Comparison of ENCODE assay signal across 8 mouse cellular contexts in genomic region chr11:120041191-120042123, GRCm38 (mm10). TPM values are rescaled to one million over a fixed set of nuclear protein-coding genes. Genes with fewer than 3 reads are reported as not detected.
DNase-seq lines count a peak whose midpoint lies in the region; ATAC-seq lines count a peak whose summit lies in the region.

No protein-coding gene starts in this region.

- no peak overlapping the region for H3K4me3 ChIP-seq in midbrain, embryonic 12.5 days
- no peak overlapping the region for H3K4me3 ChIP-seq in midbrain, embryonic 14.5 days (replicated peaks; ENCODE audit: low read depth, low read length)
- no peak overlapping the region for H3K4me3 ChIP-seq in heart, embryonic 16.5 days (ENCODE audit: low read length)
- H3K4me3 ChIP-seq in macrophage (ENCODE audit: inconsistent target) = peak overlapping the region; percentile 74

- 0 out of 2 replicates have a peak overlapping the region, but pooled peaks have one; percentile 35 for H3K27ac ChIP-seq in midbrain, embryonic 12.5 days (replicated peaks)
- H3K27ac ChIP-seq in midbrain, embryonic 14.5 days (replicated peaks; ENCODE audit: low read depth, low read length) = no peak overlapping the region
- peak overlapping the region; percentile 61 for H3K27ac ChIP-seq in heart, embryonic 16.5 days (ENCODE audit: low read length)
- peak overlapping the region; percentile 99 for H3K27ac ChIP-seq in macrophage

- H3K36me3 ChIP-seq in midbrain, embryonic 12.5 days = no peaks in the 10 kb centered on the region
- no peaks in the 10 kb centered on the region for H3K36me3 ChIP-seq in midbrain, embryonic 14.5 days (ENCODE audit: control insufficient read depth, insufficient read depth, low read length)
- H3K36me3 ChIP-seq in heart, embryonic 16.5 days (ENCODE audit: control insufficient read depth, insufficient read depth) = no peaks in the 10 kb centered on the region
- H3K36me3 ChIP-seq in macrophage (ENCODE audit: inconsistent target) = no peaks in the 10 kb centered on the region

- 0 out of 2 replicates have a peak overlapping the region, but pooled peaks have one; percentile 1 for H3K9ac ChIP-seq in midbrain, embryonic 12.5 days (replicated peaks)
- H3K9ac ChIP-seq in midbrain, embryonic 14.5 days (replicated peaks; ENCODE audit: low read length) = no peak overlapping the region
- no peak overlapping the region for H3K9ac ChIP-seq in heart, embryonic 16.5 days (ENCODE audit: low read length)

- ATAC-seq in midbrain, embryonic 12.5 days (ENCODE audit: low FRiP score, low read depth) = no peak
- no peak for ATAC-seq in midbrain, embryonic 14.5 days (ENCODE audit: low FRiP score, low TSS enrichment)
- peak; percentile 80 for ATAC-seq in heart, embryonic 16.5 days (replicated peaks; ENCODE audit: extremely low read depth, insufficient read depth, low FRiP score)
- no peak for ATAC-seq in CD4-positive, CD25-positive, alpha-beta regulatory T cell, adult 4 months

- no peak for DNase-seq in midbrain, embryonic 14.5 days
- DNase-seq in cerebellum, postnatal 14 days = peak; percentile 79 to 82
- peak; percentile 88 for DNase-seq in kidney, postnatal 14 days
- no peak for DNase-seq in embryo, embryonic 9.5 days (ENCODE audit: extremely low spot score)

- WGBS in midbrain, embryonic 12.5 days = 76% methylated on average over 13 of the region's 13 CpGs
- 70% methylated on average over 13 of the region's 13 CpGs for WGBS in midbrain, embryonic 14.5 days
- 59% methylated on average over 13 of the region's 13 CpGs for WGBS in heart, embryonic 16.5 days
- WGBS in macrophage (ENCODE audit: missing documents) = 34% methylated on average over 12 of the region's 13 CpGs

- H3K79me2 ChIP-seq in macrophage (ENCODE audit: inconsistent target) = peaks cover 43% of the 10 kb centered on the region

- H3K9me3 ChIP-seq in midbrain, embryonic 12.5 days = no peaks in the 10 kb centered on the region
- no peaks in the 10 kb centered on the region for H3K9me3 ChIP-seq in midbrain, embryonic 14.5 days (ENCODE audit: control insufficient read depth, low read length)
- H3K9me3 ChIP-seq in heart, embryonic 16.5 days (replicated peaks; ENCODE audit: control insufficient read depth, low read length) = no peaks in the 10 kb centered on the region

- H3K4me1 ChIP-seq in midbrain, embryonic 12.5 days = peaks cover 14% of the 10 kb centered on the region
- peaks cover 18% of the 10 kb centered on the region for H3K4me1 ChIP-seq in midbrain, embryonic 14.5 days (ENCODE audit: control insufficient read depth, insufficient read depth, low read length)
- peaks cover 23% of the 10 kb centered on the region for H3K4me1 ChIP-seq in heart, embryonic 16.5 days (ENCODE audit: control insufficient read depth, insufficient read depth, low read length)

- no peak overlapping the region for H3K4me2 ChIP-seq in midbrain, embryonic 12.5 days (replicated peaks)
- H3K4me2 ChIP-seq in midbrain, embryonic 14.5 days (ENCODE audit: low read length) = no peak overlapping the region
- H3K4me2 ChIP-seq in heart, embryonic 16.5 days (ENCODE audit: low read depth, low read length) = no peak overlapping the region

- H3K27me3 ChIP-seq in midbrain, embryonic 12.5 days = peaks cover 4% of the 10 kb centered on the region; the same call in 1 of the 2 replicates
- H3K27me3 ChIP-seq in midbrain, embryonic 14.5 days (ENCODE audit: control insufficient read depth, insufficient read depth, low read length) = no peaks in the 10 kb centered on the region
- H3K27me3 ChIP-seq in heart, embryonic 16.5 days (ENCODE audit: control insufficient read depth, insufficient read depth, low read length) = peaks cover 11% of the 10 kb centered on the region

RNA-seq across cellular contexts. Expression of gene Aatk, which starts 5.5 kb away (rescaled TPM):
- polyA plus RNA-seq in midbrain, embryonic 12.5 days (2016; fragmentation: Nextera tagmentation; extraction: Ambion mirVana) = 7.7 and 8.8 TPM in 2 replicates
- 34.6 and 36.1 TPM in 2 replicates for polyA plus RNA-seq in midbrain, embryonic 14.5 days (2014; fragmentation: Nextera tagmentation; extraction: Ambion mirVana)
- polyA plus RNA-seq in heart, embryonic 16.5 days (2015; fragmentation: Nextera tagmentation; extraction: Ambion mirVana) = 1.3 and 1.4 TPM in 2 replicates
- 10 to 100 TPM in 19 of 26 experiments, 1 to 10 TPM in 7; 2.7 to 65.4 (median 28.0) TPM for total RNA-seq in macrophage (2018; cell fraction: chromatin; rRNA removed)
- total RNA-seq in macrophage (2018; cell fraction: cytosol; rRNA removed) = 10 to 100 TPM in 17 of 26 experiments, 1 to 10 TPM in 9; 4.2 to 20.5 (median 11.6) TPM
- total RNA-seq in macrophage (2018; cell fraction: nucleus; rRNA removed) = 10 to 100 TPM in 23 of 26 experiments, 1 to 10 TPM in 3; 4.8 to 46.3 (median 24.7) TPM
- 6.5 to 10.7 TPM (median 10.4 TPM) in 3 replicates for polyA plus RNA-seq in macrophage (2018)
- not detected for polyA plus RNA-seq in CD4-positive, CD25-positive, alpha-beta regulatory T cell, adult 4 months (2017; shearing (Covaris generic))

RNA-seq across cellular contexts. Expression of gene Cep131, which starts 45.2 kb away (rescaled TPM):
- 52.6 and 54.4 TPM in 2 replicates for polyA plus RNA-seq in midbrain, embryonic 12.5 days (2016; fragmentation: Nextera tagmentation; extraction: Ambion mirVana)
- polyA plus RNA-seq in midbrain, embryonic 14.5 days (2014; fragmentation: Nextera tagmentation; extraction: Ambion mirVana) = 27.6 and 31.9 TPM in 2 replicates
- 13.2 and 14.5 TPM in 2 replicates for polyA plus RNA-seq in heart, embryonic 16.5 days (2015; fragmentation: Nextera tagmentation; extraction: Ambion mirVana)
- 10 to 100 TPM in 18 of 26 experiments, 1 to 10 TPM in 8; 2.3 to 49.0 (median 19.7) TPM for total RNA-seq in macrophage (2018; cell fraction: chromatin; rRNA removed)
- total RNA-seq in macrophage (2018; cell fraction: cytosol; rRNA removed) = 10 to 100 TPM in 2 of 26 experiments, 1 to 10 TPM in 24; 3.4 to 11.6 (median 5.4) TPM
- 10 to 100 TPM in 12 of 26 experiments, 1 to 10 TPM in 14; 1.4 to 22.6 (median 9.3) TPM for total RNA-seq in macrophage (2018; cell fraction: nucleus; rRNA removed)
- polyA plus RNA-seq in macrophage (2018) = 5.6 to 6.3 TPM (median 5.7 TPM) in 3 replicates
- polyA plus RNA-seq in CD4-positive, CD25-positive, alpha-beta regulatory T cell, adult 4 months (2017; shearing (Covaris generic)) = under 1 TPM in 1 of 2 experiments, not detected in 1; 0.47 TPM

RNA-seq across cellular contexts. Expression of gene Tepsin, which starts 57.1 kb away (rescaled TPM):
- 20.8 and 22.9 TPM in 2 replicates for polyA plus RNA-seq in midbrain, embryonic 12.5 days (2016; fragmentation: Nextera tagmentation; extraction: Ambion mirVana)
- 15.9 and 18.0 TPM in 2 replicates for polyA plus RNA-seq in midbrain, embryonic 14.5 days (2014; fragmentation: Nextera tagmentation; extraction: Ambion mirVana)
- polyA plus RNA-seq in heart, embryonic 16.5 days (2015; fragmentation: Nextera tagmentation; extraction: Ambion mirVana) = 16.3 and 16.9 TPM in 2 replicates
- 10 to 100 TPM; 18.9 to 100.0 (median 57.5) TPM for total RNA-seq in macrophage (2018; cell fraction: chromatin; rRNA removed)
- total RNA-seq in macrophage (2018; cell fraction: cytosol; rRNA removed) = 10 to 100 TPM in 16 of 26 experiments, 1 to 10 TPM in 10; 4.0 to 15.5 (median 11.0) TPM
- total RNA-seq in macrophage (2018; cell fraction: nucleus; rRNA removed) = 10 to 100 TPM; 16.5 to 68.5 (median 35.7) TPM
- polyA plus RNA-seq in macrophage (2018) = 9.3 to 20.3 TPM (median 13.1 TPM) in 3 replicates
- 10 to 100 TPM in 1 of 2 experiments, 1 to 10 TPM in 1; 9.2 to 12.1 TPM for polyA plus RNA-seq in CD4-positive, CD25-positive, alpha-beta regulatory T cell, adult 4 months (2017; shearing (Covaris generic))

RNA-seq across cellular contexts. Expression of gene Ndufaf8, which starts 57.3 kb away (rescaled TPM):
- 56.8 and 57.4 TPM in 2 replicates for polyA plus RNA-seq in midbrain, embryonic 12.5 days (2016; fragmentation: Nextera tagmentation; extraction: Ambion mirVana)
- 61.2 and 61.3 TPM in 2 replicates for polyA plus RNA-seq in midbrain, embryonic 14.5 days (2014; fragmentation: Nextera tagmentation; extraction: Ambion mirVana)
- 92.6 and 101 TPM in 2 replicates for polyA plus RNA-seq in heart, embryonic 16.5 days (2015; fragmentation: Nextera tagmentation; extraction: Ambion mirVana)
- total RNA-seq in macrophage (2018; cell fraction: chromatin; rRNA removed) = 10 to 100 TPM in 6 of 26 experiments, 1 to 10 TPM in 20; 1.6 to 13.5 (median 4.5) TPM
- 10 to 100 TPM; 23.5 to 47.0 (median 33.4) TPM for total RNA-seq in macrophage (2018; cell fraction: cytosol; rRNA removed)
- total RNA-seq in macrophage (2018; cell fraction: nucleus; rRNA removed) = 10 to 100 TPM in 17 of 26 experiments, 1 to 10 TPM in 9; 3.1 to 27.4 (median 11.6) TPM
- polyA plus RNA-seq in macrophage (2018) = 4.7 to 54.4 TPM (median 35.5 TPM) in 3 replicates
- 10 to 100 TPM; 77.9 to 85.0 TPM for polyA plus RNA-seq in CD4-positive, CD25-positive, alpha-beta regulatory T cell, adult 4 months (2017; shearing (Covaris generic))

Comparison
In these comparisons a context has a peak if more than half of its experiments do, and no peak if none do; other contexts are left out.
1. DNase-seq: peak in cerebellum, postnatal 14 days (2 of 2) and kidney, postnatal 14 days (single experiment); none in midbrain, embryonic 14.5 days (single experiment) and embryo, embryonic 9.5 days (single experiment).